In the genomic region with DNA sequence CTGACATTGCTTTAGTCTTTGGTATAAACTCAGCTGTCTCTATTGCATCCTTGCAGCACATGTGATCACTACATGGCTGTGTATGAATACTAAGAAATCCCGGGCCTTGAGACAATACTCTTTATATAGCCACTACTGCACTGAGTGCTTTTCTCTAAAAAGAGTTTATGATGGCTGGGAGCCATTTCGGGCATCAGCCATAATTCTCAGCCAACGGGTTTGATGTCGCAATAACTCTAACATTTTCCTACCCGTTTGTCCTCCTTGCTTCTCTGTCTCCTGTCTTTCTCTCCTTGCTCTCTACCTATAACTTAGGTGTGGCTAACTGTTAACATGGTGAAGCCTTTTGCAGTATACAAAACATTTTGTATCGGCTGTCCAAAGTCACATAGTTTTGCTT, we compare ENCODE assay signal across 18 mouse cellular contexts.
"Had no signal": no experiment of that assay in that cellular context is flagged by ENCODE, and none has a peak within 500 bp of the region (broad histone marks: within the 10 kb centered on the region; RNA-seq: fewer than 3 reads in every experiment).

No protein-coding gene starts in this region.

- H3K27me3 ChIP-seq: liver, embryonic 15.5 days; midbrain, embryonic 13.5 days; midbrain, embryonic 15.5 days; neural tube, embryonic 13.5 days; neural tube, embryonic 15.5 days had no signal

- H3K4me1 ChIP-seq: liver, embryonic 15.5 days; midbrain, embryonic 13.5 days; midbrain, embryonic 15.5 days; neural tube, embryonic 13.5 days; neural tube, embryonic 15.5 days had no signal

- DNase-seq: lung, adult 18-20 months; lung, embryonic 14.5 days; lung, postnatal 14 days; lung, postnatal 4 days; retina, postnatal 1 day; right cerebral cortex, adult 18-20 months; right cerebral cortex, postnatal 25 days; right cerebral cortex, postnatal 4 days; spleen, adult 18-20 months; thymus, adult 18-20 months; thymus, postnatal 14 days; thymus, postnatal 36 days had no signal

- ATAC-seq: midbrain, embryonic 13.5 days; midbrain, embryonic 15.5 days had no signal

- H3K4me2 ChIP-seq: liver, embryonic 15.5 days; lung, embryonic 14.5 days; midbrain, embryonic 11.5 days; midbrain, embryonic 13.5 days; midbrain, embryonic 15.5 days; neural tube, embryonic 13.5 days; neural tube, embryonic 15.5 days had no signal

- H3K4me3 ChIP-seq: liver, embryonic 15.5 days; midbrain, embryonic 13.5 days; midbrain, embryonic 15.5 days; neural tube, embryonic 13.5 days; neural tube, embryonic 15.5 days had no signal

- H3K9me3 ChIP-seq: liver, embryonic 15.5 days; midbrain, embryonic 13.5 days; midbrain, embryonic 15.5 days; neural tube, embryonic 13.5 days; neural tube, embryonic 15.5 days had no signal

- H3K9ac ChIP-seq: liver, embryonic 15.5 days; lung, embryonic 14.5 days; midbrain, embryonic 13.5 days; midbrain, embryonic 15.5 days; neural tube, embryonic 13.5 days; neural tube, embryonic 15.5 days had no signal

- H3K36me3 ChIP-seq: liver, embryonic 15.5 days; midbrain, embryonic 13.5 days; midbrain, embryonic 15.5 days; neural tube, embryonic 13.5 days; neural tube, embryonic 15.5 days had no signal

- H3K27ac ChIP-seq: liver, embryonic 15.5 days; midbrain, embryonic 13.5 days; midbrain, embryonic 15.5 days; neural tube, embryonic 13.5 days; neural tube, embryonic 15.5 days had no signal
